Mouse (Mus musculus): ENCODE data around the gene Prss46. TPM values are rescaled to one million over a fixed set of nuclear protein-coding genes. Genes with fewer than 3 reads are reported as not detected.

Prss46 gene
- total RNA-seq, 2 experiments from 2014 or later = not detected

GRCm38 (mm10) chr9:110891077-110891828 is 46.9 kb downstream of the Prss46 start:
- H3K27ac ChIP-seq = no peak overlapping the region
- DNase-seq (ENCODE audit: low spot score in 2 of 2) = no peak

GRCm38 (mm10) chr9:110892552-110892951 is 48.2 kb downstream of the Prss46 start:
- DNase-seq (ENCODE audit: low spot score in 2 of 2) = no peak
- Histone ChIP-seq H3K27ac (no peak overlapping the region), H3K4me3 (no peak overlapping the region)
- no peak for TF ChIP-seq CTCF (conservative IDR thresholded peaks at IDR 0.05)

More at GRCm38 (mm10) chr9:110891077-110891828, 46.9 kb downstream of the Prss46 start:
- H3K4me3 ChIP-seq = no peak overlapping the region
- no peak for TF ChIP-seq CTCF (conservative IDR thresholded peaks at IDR 0.05)

GRCm38 (mm10) chr9:110893429-110893828 is 49.1 kb downstream of the Prss46 start:
- no peak for DNase-seq (ENCODE audit: low spot score in 2 of 2)
- no peak overlapping the region for H3K27ac ChIP-seq
- H3K4me3 ChIP-seq = no peak overlapping the region
- no peak for TF ChIP-seq CTCF (conservative IDR thresholded peaks at IDR 0.05)

- Histone ChIP-seq H3K4me3 (no peak overlapping the region), H3K27ac (no peak overlapping the region)
- TF ChIP-seq CTCF (conservative IDR thresholded peaks at IDR 0.05) = peak; percentile 23; the same call in 1 of the 2 replicates
- no peak for DNase-seq (ENCODE audit: low spot score in 2 of 2)
Observed at GRCm38 (mm10) chr9:110895507-110895906, 51.2 kb downstream of the Prss46 start.

- TF ChIP-seq CTCF (conservative IDR thresholded peaks at IDR 0.05) = no peak
- no peak for DNase-seq (ENCODE audit: low spot score in 2 of 2)
- Histone ChIP-seq H3K4me3 (no peak overlapping the region), H3K27ac (no peak overlapping the region)
Observed at GRCm38 (mm10) chr9:110895994-110896393, 51.7 kb downstream of the Prss46 start.

GRCm38 (mm10) chr9:110896595-110896994 is 52.3 kb downstream of the Prss46 start:
- no peak overlapping the region for H3K27ac ChIP-seq
- DNase-seq (ENCODE audit: low spot score in 2 of 2) = no peak
- no peak overlapping the region for H3K4me3 ChIP-seq
- no peak for TF ChIP-seq CTCF (conservative IDR thresholded peaks at IDR 0.05)

- no peak for DNase-seq (ENCODE audit: low spot score in 2 of 2)
- Histone ChIP-seq H3K4me3 (no peak overlapping the region), H3K27ac (no peak overlapping the region)
- no peak for TF ChIP-seq CTCF (conservative IDR thresholded peaks at IDR 0.05)
Observed at GRCm38 (mm10) chr9:110899451-110900008, 55.2 kb downstream of the Prss46 start.

- H3K4me3 ChIP-seq = no peak overlapping the region
- TF ChIP-seq CTCF (conservative IDR thresholded peaks at IDR 0.05) = no peak
- DNase-seq (ENCODE audit: low spot score in 2 of 2) = no peak
- no peak overlapping the region for H3K27ac ChIP-seq
Observed at GRCm38 (mm10) chr9:110901204-110901603, 56.9 kb downstream of the Prss46 start.

- no peak overlapping the region for H3K4me3 ChIP-seq
- DNase-seq (ENCODE audit: low spot score in 2 of 2) = no peak
- H3K27ac ChIP-seq = no peak overlapping the region
- TF ChIP-seq CTCF (conservative IDR thresholded peaks at IDR 0.05) = no peak
Observed at GRCm38 (mm10) chr9:110902271-110902670, 58.0 kb downstream of the Prss46 start.

Other genes starting within 250 kb of the Prss46 start
- gene Nradd, start 220.1 kb upstream of the Prss46 start, total RNA-seq (2021) = 1 to 10 TPM; 1.9 to 3.4 TPM
- 10 to 100 TPM; 17.7 to 18.0 TPM for gene Nbeal2, start 190.3 kb upstream of the Prss46 start, total RNA-seq (2021)
- 10 to 100 TPM; 50.2 to 66.0 TPM for gene Ccdc12, start 188.0 kb upstream of the Prss46 start, total RNA-seq (2021)
- not detected for gene Myl3, start 102.6 kb upstream of the Prss46 start, total RNA-seq (2021)
- 1 to 10 TPM; 4.4 to 5.0 TPM for gene Pth1r, start 97.4 kb upstream of the Prss46 start, total RNA-seq (2021)
- gene Prss42, start 46.3 kb upstream of the Prss46 start, total RNA-seq (2021) = not detected
- gene Prss44, start 30.5 kb upstream of the Prss46 start, total RNA-seq (2021) = not detected
- under 1 TPM; 0.15 to 0.25 TPM for gene Prss43, start 17.8 kb upstream of the Prss46 start, total RNA-seq (2021)
- gene Prss45, start 9.9 kb upstream of the Prss46 start, total RNA-seq (2021) = under 1 TPM in 1 of 2 experiments, not detected in 1; 0.51 TPM
- under 1 TPM; 0.32 to 0.51 TPM for gene Prss50, start 13.5 kb downstream of the Prss46 start, total RNA-seq (2021)
- gene Als2cl, start 35.4 kb downstream of the Prss46 start, total RNA-seq (2021) = 10 to 100 TPM in 1 of 2 experiments, 1 to 10 TPM in 1; 9.1 to 14.6 TPM
- 1 to 10 TPM; 1.9 to 2.0 TPM for gene Tmie, start 35.6 kb downstream of the Prss46 start, total RNA-seq (2021)
- gene Fam240a, start 72.4 kb downstream of the Prss46 start, total RNA-seq (2021) = not detected
- under 1 TPM; 0.49 TPM for gene Tdgf1, start 101.7 kb downstream of the Prss46 start, total RNA-seq (2021)
- gene Lrrc2, start 107.0 kb downstream of the Prss46 start, total RNA-seq (2021) = 1 to 10 TPM; 1.5 to 3.5 TPM
- under 1 TPM; 0.59 TPM for gene Rtp3, start 146.1 kb downstream of the Prss46 start, total RNA-seq (2021)
- gene Ltf, start 174.8 kb downstream of the Prss46 start, total RNA-seq (2021) = not detected
- gene Ccrl2, start 213.0 kb downstream of the Prss46 start, total RNA-seq (2021) = under 1 TPM; 0.69 to 0.72 TPM

All from layer of hippocampus, adult 2 months (tissue).